Mouse (Mus musculus): ENCODE measurements around the gene Sergef. TPM values are rescaled to one million over a fixed set of nuclear protein-coding genes. Genes with fewer than 3 reads are reported as not detected.

Gene Sergef
- polyA plus RNA-seq, 1 experiment from 2014 or later, result 44.1 TPM

- ATAC-seq (ENCODE audit: low FRiP score), result peak; percentile 79
- 0 out of 2 replicates have a peak, but pooled peaks cover 5% of the 10 kb centered on the region for H3K4me1 ChIP-seq (replicated peaks; ENCODE audit: control insufficient read depth, insufficient read depth, low read length)
- DNase-seq (ENCODE audit: low spot score), result no peak
- peak overlapping the region; percentile 34; the same call in 1 of the 2 replicates for H3K27ac ChIP-seq
- no peaks in the 10 kb centered on the region for H3K36me3 ChIP-seq (replicated peaks; ENCODE audit: control insufficient read depth, insufficient read depth)
- H3K9me3 ChIP-seq (ENCODE audit: control insufficient read depth, low read length), result no peaks in the 10 kb centered on the region
- H3K27me3 ChIP-seq (ENCODE audit: control insufficient read depth, insufficient read depth, low read length), result no peaks in the 10 kb centered on the region
- H3K4me2 ChIP-seq (replicated peaks), result no peak overlapping the region
- no peak overlapping the region for H3K9ac ChIP-seq
- 66% methylated on average over 12 of the region's 12 CpGs for WGBS
- no peak overlapping the region for H3K4me3 ChIP-seq (replicated peaks; ENCODE audit: low read length)
Measured at GRCm38 (mm10) chr7:46544195-46544641, 95.4 kb downstream of the Sergef start.

- Histone ChIP-seq H3K4me3 (replicated peaks; ENCODE audit: low read length) (no peak overlapping the region), H3K4me2 (replicated peaks) (no peak overlapping the region), H3K9ac (no peak overlapping the region), H3K27ac (no peak overlapping the region), H3K36me3 (replicated peaks; ENCODE audit: control insufficient read depth, insufficient read depth) (no peaks in the 10 kb centered on the region), H3K27me3 (ENCODE audit: control insufficient read depth, insufficient read depth, low read length) (no peaks in the 10 kb centered on the region), H3K4me1 (replicated peaks; ENCODE audit: control insufficient read depth, insufficient read depth, low read length) (0 out of 2 replicates have a peak, but pooled peaks cover 5% of the 10 kb centered on the region), H3K9me3 (ENCODE audit: control insufficient read depth, low read length) (no peaks in the 10 kb centered on the region)
- no peak for DNase-seq (ENCODE audit: low spot score)
- WGBS, result 95% methylated on average over 3 of the region's 3 CpGs
- ATAC-seq (ENCODE audit: low FRiP score), result no peak
Measured at GRCm38 (mm10) chr7:46542117-46542516, 97.5 kb downstream of the Sergef start.

GRCm38 (mm10) chr7:46540616-46541015, 99.0 kb downstream of the Sergef start:
- ATAC-seq (ENCODE audit: low FRiP score), result no peak
- WGBS, result 64% methylated on average over 1 of the region's 1 CpGs
- H3K4me3 ChIP-seq (replicated peaks; ENCODE audit: low read length), result no peak overlapping the region

GRCm38 (mm10) chr7:46536456-46537097, 103.0 kb downstream of the Sergef start:
- H3K27me3 ChIP-seq (ENCODE audit: control insufficient read depth, insufficient read depth, low read length), result no peaks in the 10 kb centered on the region

More at GRCm38 (mm10) chr7:46540616-46541015, 99.0 kb downstream of the Sergef start:
- H3K27ac ChIP-seq, result no peak overlapping the region
- DNase-seq (ENCODE audit: low spot score), result no peak
- no peak overlapping the region for H3K4me2 ChIP-seq (replicated peaks)
- no peak overlapping the region for H3K9ac ChIP-seq
- H3K27me3 ChIP-seq (ENCODE audit: control insufficient read depth, insufficient read depth, low read length), result no peaks in the 10 kb centered on the region
- no peaks in the 10 kb centered on the region for H3K36me3 ChIP-seq (replicated peaks; ENCODE audit: control insufficient read depth, insufficient read depth)
- H3K9me3 ChIP-seq (ENCODE audit: control insufficient read depth, low read length), result no peaks in the 10 kb centered on the region
- peaks cover 7% of the 10 kb centered on the region; the same call in 1 of the 2 replicates for H3K4me1 ChIP-seq (replicated peaks; ENCODE audit: control insufficient read depth, insufficient read depth, low read length)

GRCm38 (mm10) chr7:46535429-46535799, 104.2 kb downstream of the Sergef start:
- ATAC-seq (ENCODE audit: low FRiP score), result peak; percentile 85

More at GRCm38 (mm10) chr7:46536456-46537097, 103.0 kb downstream of the Sergef start:
- H3K27ac ChIP-seq, result peak overlapping the region; percentile 38; the same call in 1 of the 2 replicates
- H3K4me2 ChIP-seq (replicated peaks), result no peak overlapping the region
- 90% methylated on average over 9 of the region's 9 CpGs for WGBS
- H3K36me3 ChIP-seq (replicated peaks; ENCODE audit: control insufficient read depth, insufficient read depth), result no peaks in the 10 kb centered on the region
- H3K4me3 ChIP-seq (replicated peaks; ENCODE audit: low read length), result no peak overlapping the region
- no peak overlapping the region for H3K9ac ChIP-seq
- ATAC-seq (ENCODE audit: low FRiP score) (no peak), DNase-seq (ENCODE audit: low spot score) (no peak)
- H3K4me1 ChIP-seq (replicated peaks; ENCODE audit: control insufficient read depth, insufficient read depth, low read length), result peaks cover 15% of the 10 kb centered on the region
- H3K9me3 ChIP-seq (ENCODE audit: control insufficient read depth, low read length), result no peaks in the 10 kb centered on the region

GRCm38 (mm10) chr7:46534767-46535428, 104.7 kb downstream of the Sergef start:
- Histone ChIP-seq H3K36me3 (replicated peaks; ENCODE audit: control insufficient read depth, insufficient read depth) (no peaks in the 10 kb centered on the region), H3K9me3 (ENCODE audit: control insufficient read depth, low read length) (no peaks in the 10 kb centered on the region), H3K9ac (peak overlapping the region; percentile 41), H3K27ac (peak overlapping the region; percentile 81), H3K27me3 (ENCODE audit: control insufficient read depth, insufficient read depth, low read length) (no peaks in the 10 kb centered on the region), H3K4me1 (replicated peaks; ENCODE audit: control insufficient read depth, insufficient read depth, low read length) (peaks cover 19% of the 10 kb centered on the region), H3K4me3 (replicated peaks; ENCODE audit: low read length) (no peak overlapping the region), H3K4me2 (replicated peaks) (no peak overlapping the region)
- WGBS, result 88% methylated on average over 11 of the region's 11 CpGs
- ATAC-seq (ENCODE audit: low FRiP score), result no peak
- no peak for DNase-seq (ENCODE audit: low spot score)

More at GRCm38 (mm10) chr7:46535429-46535799, 104.2 kb downstream of the Sergef start:
- H3K9me3 ChIP-seq (ENCODE audit: control insufficient read depth, low read length), result no peaks in the 10 kb centered on the region
- DNase-seq (ENCODE audit: low spot score), result peak; percentile 66
- no peaks in the 10 kb centered on the region for H3K27me3 ChIP-seq (ENCODE audit: control insufficient read depth, insufficient read depth, low read length)
- H3K27ac ChIP-seq, result peak overlapping the region; percentile 81
- 9% methylated on average over 10 of the region's 10 CpGs for WGBS
- H3K36me3 ChIP-seq (replicated peaks; ENCODE audit: control insufficient read depth, insufficient read depth), result no peaks in the 10 kb centered on the region
- peak overlapping the region; percentile 41 for H3K9ac ChIP-seq
- H3K4me1 ChIP-seq (replicated peaks; ENCODE audit: control insufficient read depth, insufficient read depth, low read length), result peaks cover 15% of the 10 kb centered on the region
- peak overlapping the region; percentile 15; the same call in 1 of the 2 replicates for H3K4me2 ChIP-seq (replicated peaks)
- no peak overlapping the region for H3K4me3 ChIP-seq (replicated peaks; ENCODE audit: low read length)

- WGBS, result 77% methylated on average over 11 of the region's 11 CpGs
- H3K9ac ChIP-seq, result no peak overlapping the region
- H3K27me3 ChIP-seq (ENCODE audit: control insufficient read depth, insufficient read depth, low read length), result no peaks in the 10 kb centered on the region
- no peak overlapping the region for H3K27ac ChIP-seq
- H3K36me3 ChIP-seq (replicated peaks; ENCODE audit: control insufficient read depth, insufficient read depth), result no peaks in the 10 kb centered on the region
- H3K4me2 ChIP-seq (replicated peaks), result no peak overlapping the region
- DNase-seq (ENCODE audit: low spot score) (no peak), ATAC-seq (ENCODE audit: low FRiP score) (no peak)
- H3K4me1 ChIP-seq (replicated peaks; ENCODE audit: control insufficient read depth, insufficient read depth, low read length), result peaks cover 22% of the 10 kb centered on the region
- no peaks in the 10 kb centered on the region for H3K9me3 ChIP-seq (ENCODE audit: control insufficient read depth, low read length)
- no peak overlapping the region for H3K4me3 ChIP-seq (replicated peaks; ENCODE audit: low read length)
Measured at GRCm38 (mm10) chr7:46533518-46533917, 106.1 kb downstream of the Sergef start.

GRCm38 (mm10) chr7:46531345-46531744, 108.3 kb downstream of the Sergef start:
- no peak for DNase-seq (ENCODE audit: low spot score)
- Histone ChIP-seq H3K9ac (no peak overlapping the region), H3K9me3 (ENCODE audit: control insufficient read depth, low read length) (no peaks in the 10 kb centered on the region), H3K4me2 (replicated peaks) (no peak overlapping the region), H3K4me3 (replicated peaks; ENCODE audit: low read length) (no peak overlapping the region), H3K36me3 (replicated peaks; ENCODE audit: control insufficient read depth, insufficient read depth) (no peaks in the 10 kb centered on the region), H3K4me1 (replicated peaks; ENCODE audit: control insufficient read depth, insufficient read depth, low read length) (peaks cover 22% of the 10 kb centered on the region), H3K27ac (no peak overlapping the region), H3K27me3 (ENCODE audit: control insufficient read depth, insufficient read depth, low read length) (no peaks in the 10 kb centered on the region)
- 87% methylated on average over 5 of the region's 5 CpGs for WGBS
- ATAC-seq (ENCODE audit: low FRiP score), result no peak

GRCm38 (mm10) chr7:46529930-46530329, 109.7 kb downstream of the Sergef start:
- DNase-seq (ENCODE audit: low spot score) (no peak), ATAC-seq (ENCODE audit: low FRiP score) (peak; percentile 24; the same call in 1 of the 2 replicates)
- Histone ChIP-seq H3K4me3 (replicated peaks; ENCODE audit: low read length) (no peak overlapping the region), H3K27me3 (ENCODE audit: control insufficient read depth, insufficient read depth, low read length) (no peaks in the 10 kb centered on the region), H3K4me2 (replicated peaks) (no peak overlapping the region), H3K27ac (no peak overlapping the region), H3K9ac (peak overlapping the region; percentile 13; the same call in 1 of the 2 replicates), H3K9me3 (ENCODE audit: control insufficient read depth, low read length) (no peaks in the 10 kb centered on the region), H3K36me3 (replicated peaks; ENCODE audit: control insufficient read depth, insufficient read depth) (no peaks in the 10 kb centered on the region), H3K4me1 (replicated peaks; ENCODE audit: control insufficient read depth, insufficient read depth, low read length) (peaks cover 12% of the 10 kb centered on the region)
- WGBS, result 35% methylated on average over 8 of the region's 8 CpGs
